Mouse (Mus musculus) heart, adult 2 months (tissue): Measurements from ENCODE around the gene R3hdm1. TPM values are rescaled to one million over a fixed set of nuclear protein-coding genes. Genes with fewer than 3 reads are reported as not detected.

Experiments used
- DNase-seq, 2 experiments: peaks; one replicate each; pipeline ENCODE4 v3.0.0; 2021
- H3K27ac ChIP-seq: fragments of 200-600 bp; 2 replicates; pipeline ENCODE4 v1.8.1; 2022
- H3K27me3 ChIP-seq: fragments of 200-500 bp; 2 replicates; pipeline ENCODE4 v1.6.1; 2012; ENCODE audit warnings: mild to moderate bottlenecking, low read length, inconsistent platforms, mixed read lengths; ENCODE audit not compliant: control insufficient read depth, insufficient read depth
- H3K36me3 ChIP-seq: fragments of 200-500 bp; 2 replicates; pipeline ENCODE4 v1.6.1; 2012; ENCODE audit warnings: low read length, inconsistent platforms; ENCODE audit not compliant: control insufficient read depth, insufficient read depth
- H3K4me1 ChIP-seq: fragments of 200-500 bp; 2 replicates; pipeline ENCODE4 v1.6.1; 2011; ENCODE audit warnings: low read length; ENCODE audit not compliant: control insufficient read depth, insufficient read depth
- H3K4me3 ChIP-seq: fragments of 200-600 bp; 2 replicates; pipeline ENCODE4 v1.8.1; 2022
- H3K79me2 ChIP-seq: fragments of 200-500 bp; replicated peaks from 2 replicates; pipeline ENCODE4 v1.6.1; 2012; ENCODE audit warnings: mild to moderate bottlenecking, inconsistent platforms, low read length, moderate library complexity, mixed read lengths; ENCODE audit not compliant: control insufficient read depth, insufficient read depth
- H3K9ac ChIP-seq: fragments of 200-500 bp; 2 replicates; pipeline ENCODE4 v1.6.1; 2012; ENCODE audit warnings: low read depth, mild to moderate bottlenecking, control low read depth, inconsistent platforms, low read length, mixed read lengths
- CTCF ChIP-seq: fragments of 200-600 bp; IDR thresholded peaks from 2 replicates; pipeline ENCODE4 v1.8.1; 2022; ENCODE audit warnings: antibody characterized with exemption, mild to moderate bottlenecking, moderate library complexity
- EP300 ChIP-seq: fragments of 200-500 bp; IDR thresholded peaks from 2 replicates; pipeline ENCODE4 v1.6.1; 2011; ENCODE audit warnings: low read depth, low read length, control low read depth; ENCODE audit not compliant: insufficient read depth
- POLR2A ChIP-seq: fragments of 200-500 bp; IDR thresholded peaks from 2 replicates; pipeline ENCODE4 v1.6.1; 2011; ENCODE audit warnings: mild to moderate bottlenecking, low read depth, low read length, control low read depth; ENCODE audit not compliant: insufficient read depth
- WGBS: fragments of 180-500 bp; shearing (Covaris S2); methylation state at CpG from one replicate; pipeline ENCODE4 v1.1.7; 2018; 5-methylcytosine and 5-hydroxymethylcytosine counted together
- intact Hi-C: fragments of 180-260 bp; cut with DNase I; formaldehyde crosslinking; loops from one replicate; pipeline ENCODE4 v1.15.1; 2025
- polyA plus RNA-seq: library from polyadenylated mRNA; depleted of rRNA; stranded (reverse); fragments of >200 nt; gene quantifications from 2 replicates; pipeline ENCODE4 v1.2.3, GENCODE M21; 2012
- total RNA-seq, 2 experiments: library from RNA; stranded (reverse); gene quantifications; 2 replicates each; pipeline ENCODE4 v1.2.3; 2021

The R3hdm1 gene
- total and polyA plus RNA-seq, 3 experiments, result 33.1 to 54.5 (median 47.8) TPM

- Histone ChIP-seq H3K36me3 (no peaks in the 10 kb centered on the region), H3K27me3 (no peaks in the 10 kb centered on the region), H3K4me1 (no peaks in the 10 kb centered on the region), H3K4me3 (no peak overlapping the region), H3K27ac (no peak overlapping the region), H3K79me2 (no peaks in the 10 kb centered on the region), H3K9ac (no peak overlapping the region)
- TF ChIP-seq EP300 (no peak), CTCF (no peak), POLR2A (no peak)
- 83% methylated on average over 1 of the region's 1 CpGs for WGBS
- DNase-seq, result no peak
- intact Hi-C loops, result no loop called here
Observed at GRCm38 (mm10) chr1:128062167-128062566, 40.9 kb upstream of the R3hdm1 start.

- DNase-seq, result no peak
- H3K4me3 ChIP-seq, result no peak overlapping the region
- 91% methylated on average over 6 of the region's 6 CpGs for WGBS
Observed at GRCm38 (mm10) chr1:128064716-128065115, 38.4 kb upstream of the R3hdm1 start.

DNA sequence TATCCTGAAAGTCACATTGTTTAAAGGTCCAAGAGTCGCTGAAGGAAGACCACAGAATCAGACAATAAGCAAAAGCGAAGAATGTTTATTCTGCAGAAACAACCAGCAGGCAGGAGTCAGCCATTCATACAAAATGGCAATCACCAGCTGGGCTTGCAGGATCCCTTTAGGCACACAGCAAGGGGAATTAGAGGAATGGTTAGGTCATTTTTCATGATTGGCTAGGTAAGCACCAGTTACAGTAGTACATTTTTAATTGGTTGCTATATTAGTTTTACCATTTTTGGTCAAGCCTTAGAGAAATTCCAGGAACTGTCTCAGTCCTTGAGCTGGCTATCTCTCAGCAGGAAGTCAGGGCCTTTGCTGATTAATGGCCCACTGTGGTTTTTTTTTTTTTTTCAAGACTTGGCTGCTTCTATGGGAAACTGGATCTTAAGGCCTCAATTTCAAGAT, 34.1 kb upstream of the R3hdm1 start:
- WGBS, result 60% methylated on average over 2 of the region's 2 CpGs
- no peaks in the 10 kb centered on the region for H3K79me2 ChIP-seq
- DNase-seq, result no peak
- intact Hi-C loops, result no loop called here
- no peak for TF ChIP-seq CTCF
- no peak for TF ChIP-seq POLR2A
- TF ChIP-seq EP300, result no peak
- H3K9ac ChIP-seq, result no peak overlapping the region
- H3K27me3 ChIP-seq, result no peaks in the 10 kb centered on the region
- no peak overlapping the region for H3K4me3 ChIP-seq
- H3K36me3 ChIP-seq, result no peaks in the 10 kb centered on the region
- H3K27ac ChIP-seq, result no peak overlapping the region
- H3K4me1 ChIP-seq, result no peaks in the 10 kb centered on the region

More at GRCm38 (mm10) chr1:128064716-128065115, 38.4 kb upstream of the R3hdm1 start:
- H3K79me2 ChIP-seq, result no peaks in the 10 kb centered on the region
- H3K4me1 ChIP-seq, result no peaks in the 10 kb centered on the region
- no peak overlapping the region for H3K27ac ChIP-seq
- no peak for TF ChIP-seq EP300
- no peak for TF ChIP-seq POLR2A
- no peak for TF ChIP-seq CTCF
- no peaks in the 10 kb centered on the region for H3K36me3 ChIP-seq
- intact Hi-C loops, result no loop called here
- H3K27me3 ChIP-seq, result no peaks in the 10 kb centered on the region
- H3K9ac ChIP-seq, result no peak overlapping the region

GRCm38 (mm10) chr1:128070003-128070402, 33.1 kb upstream of the R3hdm1 start:
- Histone ChIP-seq H3K4me1 (no peaks in the 10 kb centered on the region), H3K9ac (no peak overlapping the region), H3K27me3 (no peaks in the 10 kb centered on the region), H3K36me3 (no peaks in the 10 kb centered on the region), H3K4me3 (no peak overlapping the region), H3K27ac (no peak overlapping the region), H3K79me2 (no peaks in the 10 kb centered on the region)
- WGBS, result 98% methylated on average over 3 of the region's 3 CpGs
- no peak for TF ChIP-seq CTCF
- TF ChIP-seq POLR2A, result no peak
- TF ChIP-seq EP300, result no peak
- DNase-seq, result no peak
- intact Hi-C loops, result no loop called here

DNA sequence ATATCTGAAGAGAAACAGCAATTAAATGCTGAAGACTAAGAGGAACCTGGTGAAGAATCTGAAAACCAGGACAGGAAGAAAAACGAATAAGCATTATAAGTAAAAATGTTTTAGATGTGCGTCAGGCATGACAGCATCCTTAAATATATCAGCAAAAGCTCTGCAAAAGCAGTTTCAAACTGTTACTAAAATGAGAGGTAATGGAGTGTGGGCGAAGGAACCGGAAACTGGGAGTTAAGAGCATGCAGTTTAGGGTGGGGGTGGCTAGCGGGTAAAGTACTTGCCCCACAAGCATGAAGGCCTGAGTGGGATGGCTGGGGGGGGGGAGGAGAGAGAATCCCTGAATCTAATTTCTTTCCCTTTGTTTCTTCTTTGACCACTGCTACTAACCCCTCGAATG, 30.1 kb upstream of the R3hdm1 start:
- H3K27me3 ChIP-seq, result no peaks in the 10 kb centered on the region
- H3K36me3 ChIP-seq, result no peaks in the 10 kb centered on the region
- H3K9ac ChIP-seq, result no peak overlapping the region
- no peak overlapping the region for H3K4me3 ChIP-seq
- intact Hi-C loops, result no loop called here
- H3K79me2 ChIP-seq, result no peaks in the 10 kb centered on the region
- 94% methylated on average over 6 of the region's 6 CpGs for WGBS
- H3K4me1 ChIP-seq, result no peaks in the 10 kb centered on the region
- H3K27ac ChIP-seq, result no peak overlapping the region
- TF ChIP-seq EP300, result no peak
- TF ChIP-seq CTCF, result no peak
- no peak for TF ChIP-seq POLR2A
- DNase-seq, result no peak

GRCm38 (mm10) chr1:128076791-128077479, 26.2 kb upstream of the R3hdm1 start:
- intact Hi-C loops, result no loop called here
- no peak overlapping the region for H3K27ac ChIP-seq
- H3K27me3 ChIP-seq, result no peaks in the 10 kb centered on the region
- DNase-seq, result no peak
- peaks cover 6% of the 10 kb centered on the region for H3K4me1 ChIP-seq
- H3K4me3 ChIP-seq, result no peak overlapping the region
- TF ChIP-seq CTCF (no peak), POLR2A (no peak), EP300 (no peak)
- H3K79me2 ChIP-seq, result no peaks in the 10 kb centered on the region
- H3K9ac ChIP-seq, result no peak overlapping the region
- H3K36me3 ChIP-seq, result peaks cover 5% of the 10 kb centered on the region; the same call in 1 of the 2 replicates
- 93% methylated on average over 8 of the region's 8 CpGs for WGBS
